Mouse (Mus musculus): ENCODE measurements around the gene Il20. TPM values are rescaled to one million over a fixed set of nuclear protein-coding genes. Genes with fewer than 3 reads are reported as not detected.
A peak's percentile ranks its signal among the peaks of the same experiment; 100 is the strongest.

Il20 gene
- polyA plus RNA-seq, 1 experiment from 2014 or later: not detected

DNA sequence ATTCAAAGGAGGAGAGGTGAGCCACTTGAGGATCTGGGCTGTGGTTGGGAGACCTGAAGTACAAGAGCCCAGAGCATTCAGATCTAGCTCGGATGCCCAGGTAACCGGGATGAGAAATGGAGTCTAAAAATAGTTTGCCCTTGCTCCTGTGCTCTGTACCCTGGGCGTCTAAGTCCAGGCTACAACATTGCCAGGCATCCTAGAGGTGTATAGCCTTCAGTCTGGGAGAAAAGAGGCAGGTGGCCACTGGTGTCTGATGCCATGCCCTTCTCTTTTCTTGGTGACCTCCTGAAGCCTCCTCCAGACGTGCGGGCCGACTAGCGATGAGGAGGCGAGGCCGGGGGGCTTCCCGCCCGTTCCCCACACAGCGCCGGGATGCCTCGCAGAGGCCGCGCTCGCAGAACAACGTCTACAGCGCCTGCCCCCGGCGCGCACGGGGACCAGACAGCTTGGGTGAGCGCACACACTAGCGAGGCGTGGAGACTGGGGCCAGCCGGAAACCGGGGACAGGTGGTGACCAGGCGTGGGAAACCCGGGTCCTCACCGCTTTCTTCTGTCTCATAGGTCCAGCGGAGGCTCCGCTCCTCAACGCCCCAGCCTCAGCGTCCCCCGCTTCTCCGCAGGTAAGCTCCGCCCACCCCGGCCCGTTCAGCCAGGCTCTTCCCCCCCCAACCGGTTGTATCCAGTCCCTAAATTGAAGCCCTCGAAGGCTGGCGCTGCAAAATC is 33.2 kb downstream of the Il20 start:
- H3K4me2 ChIP-seq (ENCODE audit: low read depth, low read length, severe bottlenecking): peak overlapping the region; percentile 79
- 2% methylated on average over 43 of the region's 43 CpGs for WGBS

GRCm38 (mm10) chr1:130876931-130877509 is 34.2 kb downstream of the Il20 start:
- Histone ChIP-seq H3K36me3 (ENCODE audit: control insufficient read depth, insufficient read depth, low read length) (no peaks in the 10 kb centered on the region), H3K9ac (ENCODE audit: low read length) (no peak overlapping the region), H3K27me3 (ENCODE audit: control insufficient read depth, insufficient read depth, low read length) (peaks cover 12% of the 10 kb centered on the region), H3K4me1 (replicated peaks; ENCODE audit: control insufficient read depth, insufficient read depth, low read length) (peaks cover 5% of the 10 kb centered on the region; the same call in 1 of the 2 replicates), H3K4me2 (ENCODE audit: low read depth, low read length, severe bottlenecking) (no peak overlapping the region), H3K4me3 (ENCODE audit: low read depth, low read length) (no peak overlapping the region), H3K9me3 (ENCODE audit: control insufficient read depth, low read length) (no peaks in the 10 kb centered on the region), H3K27ac (ENCODE audit: low read depth, low read length) (no peak overlapping the region)
- DNase-seq (ENCODE audit: low spot score): no peak
- ATAC-seq (replicated peaks; ENCODE audit: low FRiP score): no peak
- 21% methylated on average over 3 of the region's 3 CpGs for WGBS

More for the DNA sequence above, 33.2 kb downstream of the Il20 start:
- H3K4me1 ChIP-seq (replicated peaks; ENCODE audit: control insufficient read depth, insufficient read depth, low read length): peaks cover 5% of the 10 kb centered on the region; the same call in 1 of the 2 replicates
- H3K9ac ChIP-seq (ENCODE audit: low read length): peak overlapping the region; percentile 47
- H3K36me3 ChIP-seq (ENCODE audit: control insufficient read depth, insufficient read depth, low read length): no peaks in the 10 kb centered on the region
- H3K9me3 ChIP-seq (ENCODE audit: control insufficient read depth, low read length): no peaks in the 10 kb centered on the region
- H3K27ac ChIP-seq (ENCODE audit: low read depth, low read length): no peak overlapping the region
- H3K27me3 ChIP-seq (ENCODE audit: control insufficient read depth, insufficient read depth, low read length): peaks cover 12% of the 10 kb centered on the region
- H3K4me3 ChIP-seq (ENCODE audit: low read depth, low read length): peak overlapping the region; percentile 39
- DNase-seq (ENCODE audit: low spot score) (peak; percentile 73), ATAC-seq (replicated peaks; ENCODE audit: low FRiP score) (peak; percentile 76)

- 84% methylated on average over 3 of the region's 3 CpGs for WGBS
- H3K4me2 ChIP-seq (ENCODE audit: low read depth, low read length, severe bottlenecking): no peak overlapping the region
- no peak for ATAC-seq (replicated peaks; ENCODE audit: low FRiP score)
- no peak overlapping the region for H3K4me3 ChIP-seq (ENCODE audit: low read depth, low read length)
- H3K27me3 ChIP-seq (ENCODE audit: control insufficient read depth, insufficient read depth, low read length): peaks cover 12% of the 10 kb centered on the region
- no peaks in the 10 kb centered on the region for H3K36me3 ChIP-seq (ENCODE audit: control insufficient read depth, insufficient read depth, low read length)
- no peak overlapping the region for H3K27ac ChIP-seq (ENCODE audit: low read depth, low read length)
- peaks cover 5% of the 10 kb centered on the region; the same call in 1 of the 2 replicates for H3K4me1 ChIP-seq (replicated peaks; ENCODE audit: control insufficient read depth, insufficient read depth, low read length)
- no peaks in the 10 kb centered on the region for H3K9me3 ChIP-seq (ENCODE audit: control insufficient read depth, low read length)
- no peak for DNase-seq (ENCODE audit: low spot score)
- no peak overlapping the region for H3K9ac ChIP-seq (ENCODE audit: low read length)
Measured at GRCm38 (mm10) chr1:130875910-130876309, 35.3 kb downstream of the Il20 start.

DNA sequence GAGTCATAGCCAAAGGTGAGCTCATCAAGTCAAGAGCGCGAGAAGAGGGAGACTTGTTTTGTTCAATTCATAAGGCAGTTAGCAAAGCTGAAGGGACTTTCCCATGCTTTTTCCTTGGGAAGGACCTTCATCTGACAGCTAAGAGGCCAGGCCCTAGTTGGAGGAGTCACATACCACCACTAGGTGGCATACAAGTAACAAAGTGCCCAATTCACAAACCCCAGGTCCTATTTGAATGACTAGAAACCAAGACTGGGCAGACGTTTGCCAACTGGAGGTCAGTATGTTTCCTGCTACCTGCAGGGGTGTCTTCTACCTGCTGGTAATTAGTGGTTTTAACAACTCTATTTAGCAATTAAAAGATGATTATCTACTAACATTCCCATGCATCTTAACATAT is 36.1 kb downstream of the Il20 start:
- H3K27ac ChIP-seq (ENCODE audit: low read depth, low read length): no peak overlapping the region
- no peak overlapping the region for H3K4me2 ChIP-seq (ENCODE audit: low read depth, low read length, severe bottlenecking)
- peaks cover 12% of the 10 kb centered on the region for H3K27me3 ChIP-seq (ENCODE audit: control insufficient read depth, insufficient read depth, low read length)
- WGBS: 39% methylated on average over 3 of the region's 3 CpGs
- DNase-seq (ENCODE audit: low spot score): no peak
- H3K9ac ChIP-seq (ENCODE audit: low read length): no peak overlapping the region
- peaks cover 5% of the 10 kb centered on the region; the same call in 1 of the 2 replicates for H3K4me1 ChIP-seq (replicated peaks; ENCODE audit: control insufficient read depth, insufficient read depth, low read length)
- H3K36me3 ChIP-seq (ENCODE audit: control insufficient read depth, insufficient read depth, low read length): no peaks in the 10 kb centered on the region
- no peak for ATAC-seq (replicated peaks; ENCODE audit: low FRiP score)
- no peak overlapping the region for H3K4me3 ChIP-seq (ENCODE audit: low read depth, low read length)
- H3K9me3 ChIP-seq (ENCODE audit: control insufficient read depth, low read length): no peaks in the 10 kb centered on the region

DNA sequence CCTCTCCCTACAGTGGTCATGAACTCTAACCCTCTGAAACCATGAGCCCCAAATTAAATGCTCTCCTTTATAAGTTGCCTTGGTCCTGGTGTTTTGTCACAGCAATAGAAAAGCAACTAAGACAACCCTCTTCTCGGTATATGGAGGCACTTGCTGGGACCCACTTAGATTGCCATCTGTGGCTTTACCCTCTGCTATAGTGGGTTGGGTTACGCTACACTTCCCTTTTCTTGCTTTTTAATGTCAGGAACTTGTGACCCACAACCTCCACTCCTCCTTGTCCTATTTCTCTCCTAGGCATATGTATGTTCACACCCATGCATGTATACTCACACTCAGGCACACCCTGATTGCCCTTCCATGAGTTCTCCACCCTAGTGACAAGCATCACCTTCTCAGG is 38.3 kb downstream of the Il20 start:
- Histone ChIP-seq H3K36me3 (ENCODE audit: control insufficient read depth, insufficient read depth, low read length) (no peaks in the 10 kb centered on the region), H3K4me1 (replicated peaks; ENCODE audit: control insufficient read depth, insufficient read depth, low read length) (no peaks in the 10 kb centered on the region), H3K4me3 (ENCODE audit: low read depth, low read length) (no peak overlapping the region), H3K9me3 (ENCODE audit: control insufficient read depth, low read length) (no peaks in the 10 kb centered on the region), H3K27me3 (ENCODE audit: control insufficient read depth, insufficient read depth, low read length) (peaks cover 6% of the 10 kb centered on the region), H3K9ac (ENCODE audit: low read length) (no peak overlapping the region), H3K27ac (ENCODE audit: low read depth, low read length) (no peak overlapping the region), H3K4me2 (ENCODE audit: low read depth, low read length, severe bottlenecking) (no peak overlapping the region)
- DNase-seq (ENCODE audit: low spot score): no peak
- 86% methylated on average over 2 of the region's 2 CpGs for WGBS
- no peak for ATAC-seq (replicated peaks; ENCODE audit: low FRiP score)

GRCm38 (mm10) chr1:130865541-130866221 is 45.6 kb downstream of the Il20 start, which contains the start of gene Fcmr:
Fcmr (plus strand) TSS chr1:130865669.
- Histone ChIP-seq H3K4me2 (ENCODE audit: low read depth, low read length, severe bottlenecking) (no peak within 1 kb of the TSS), H3K27ac (ENCODE audit: low read depth, low read length) (no peak within 1 kb of the TSS), H3K36me3 (ENCODE audit: control insufficient read depth, insufficient read depth, low read length) (no peaks in the 10 kb centered on the region), H3K9ac (ENCODE audit: low read length) (no peak within 1 kb of the TSS), H3K4me1 (replicated peaks; ENCODE audit: control insufficient read depth, insufficient read depth, low read length) (no peaks in the 10 kb centered on the region), H3K4me3 (ENCODE audit: low read depth, low read length) (no peak within 1 kb of the TSS), H3K9me3 (ENCODE audit: control insufficient read depth, low read length) (no peaks in the 10 kb centered on the region), H3K27me3 (ENCODE audit: control insufficient read depth, insufficient read depth, low read length) (no peaks in the 10 kb centered on the region)
- ATAC-seq (replicated peaks; ENCODE audit: low FRiP score) (no peak), DNase-seq (ENCODE audit: low spot score) (no peak)
- 83% methylated on average over 7 of the region's 7 CpGs for WGBS

GRCm38 (mm10) chr1:130864741-130865140 is 46.5 kb downstream of the Il20 start:
- no peaks in the 10 kb centered on the region for H3K4me1 ChIP-seq (replicated peaks; ENCODE audit: control insufficient read depth, insufficient read depth, low read length)
- H3K36me3 ChIP-seq (ENCODE audit: control insufficient read depth, insufficient read depth, low read length): no peaks in the 10 kb centered on the region
- H3K4me2 ChIP-seq (ENCODE audit: low read depth, low read length, severe bottlenecking): no peak overlapping the region
- H3K4me3 ChIP-seq (ENCODE audit: low read depth, low read length): no peak overlapping the region
- no peak for DNase-seq (ENCODE audit: low spot score)
- WGBS: 93% methylated on average over 5 of the region's 5 CpGs
- ATAC-seq (replicated peaks; ENCODE audit: low FRiP score): no peak
- H3K9me3 ChIP-seq (ENCODE audit: control insufficient read depth, low read length): no peaks in the 10 kb centered on the region
- no peak overlapping the region for H3K27ac ChIP-seq (ENCODE audit: low read depth, low read length)
- H3K9ac ChIP-seq (ENCODE audit: low read length): no peak overlapping the region
- no peaks in the 10 kb centered on the region for H3K27me3 ChIP-seq (ENCODE audit: control insufficient read depth, insufficient read depth, low read length)

DNA sequence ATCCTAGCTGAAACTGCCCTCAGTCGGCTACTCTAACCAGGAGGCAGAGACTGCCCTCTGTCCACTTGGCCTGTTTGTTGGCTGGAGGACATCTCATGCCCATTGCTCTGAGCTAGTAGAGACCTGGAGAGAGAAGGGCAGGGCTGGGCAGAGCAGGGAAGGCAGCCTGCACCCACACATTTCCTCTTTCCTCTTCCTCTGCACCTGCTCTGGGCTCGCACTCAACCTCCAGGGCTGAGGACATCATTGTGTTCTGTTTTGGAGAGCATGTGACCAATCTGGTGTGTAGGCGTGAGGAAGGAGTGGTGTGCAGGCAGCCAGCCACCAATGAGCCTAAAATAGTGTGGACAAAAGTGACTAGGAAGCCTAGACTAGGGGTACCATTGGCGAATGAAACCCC is 47.0 kb downstream of the Il20 start:
- H3K36me3 ChIP-seq (ENCODE audit: control insufficient read depth, insufficient read depth, low read length): no peaks in the 10 kb centered on the region
- no peaks in the 10 kb centered on the region for H3K4me1 ChIP-seq (replicated peaks; ENCODE audit: control insufficient read depth, insufficient read depth, low read length)
- DNase-seq (ENCODE audit: low spot score): no peak
- H3K4me2 ChIP-seq (ENCODE audit: low read depth, low read length, severe bottlenecking): no peak overlapping the region
- no peak overlapping the region for H3K4me3 ChIP-seq (ENCODE audit: low read depth, low read length)
- H3K9me3 ChIP-seq (ENCODE audit: control insufficient read depth, low read length): no peaks in the 10 kb centered on the region
- WGBS: 87% methylated on average over 4 of the region's 4 CpGs
- H3K27me3 ChIP-seq (ENCODE audit: control insufficient read depth, insufficient read depth, low read length): no peaks in the 10 kb centered on the region
- no peak for ATAC-seq (replicated peaks; ENCODE audit: low FRiP score)
- no peak overlapping the region for H3K9ac ChIP-seq (ENCODE audit: low read length)
- no peak overlapping the region for H3K27ac ChIP-seq (ENCODE audit: low read depth, low read length)
